Mouse (Mus musculus) cerebellum, adult 9-10 months (tissue): Measurements from ENCODE around the gene Olfr917.

Experiments used
- DNase-seq: peaks from one replicate; pipeline ENCODE4 v3.0.0; 2022

Gene Olfr917

DNA sequence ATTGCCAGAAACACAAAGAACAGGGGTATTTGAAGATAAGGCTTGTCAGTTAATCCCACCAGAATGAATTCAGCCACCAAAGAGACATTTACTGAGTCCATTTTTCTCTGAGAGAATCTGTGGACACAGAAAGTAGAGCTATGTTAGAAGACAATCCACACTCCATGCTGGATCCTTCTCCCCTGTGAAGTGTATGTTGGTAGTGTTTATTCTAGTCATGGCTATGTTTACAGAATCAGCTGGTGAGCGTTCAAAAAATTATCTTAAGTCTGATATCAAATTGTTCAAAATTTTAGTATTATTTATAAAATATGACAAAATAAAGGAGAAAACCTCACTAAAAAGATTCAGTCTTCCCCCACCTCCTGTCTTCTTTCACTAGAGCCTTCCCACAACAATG lies at the start of gene Olfr917:
Gene Olfr917, minus strand, starts transcription at position 101 of the 400 bp plus-strand sequence.
- DNase-seq: no peak

DNA sequence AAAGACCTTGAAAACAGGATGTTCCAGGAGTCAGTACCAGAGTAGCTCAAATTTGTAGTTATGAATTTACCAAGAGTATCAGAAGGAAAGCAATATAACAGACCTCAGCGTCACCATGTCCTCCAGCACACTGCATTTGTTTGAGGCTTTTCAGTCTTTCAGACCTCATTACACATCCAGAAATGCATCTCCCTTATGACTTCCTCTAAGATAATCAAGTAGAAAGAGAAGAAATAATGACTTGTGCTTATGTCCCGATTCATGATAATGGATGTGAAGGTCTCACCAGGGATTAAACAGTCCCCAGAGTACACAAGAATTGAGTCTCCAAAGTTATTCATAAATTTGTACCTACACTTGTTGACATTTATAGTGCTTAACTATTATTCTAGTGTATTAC lies 8.9 kb upstream of the Olfr917 start, which contains the start of gene Olfr918:
Gene Olfr918, minus strand, starts transcription at position 101 of the 400 bp plus-strand sequence.
- DNase-seq: no peak

DNA sequence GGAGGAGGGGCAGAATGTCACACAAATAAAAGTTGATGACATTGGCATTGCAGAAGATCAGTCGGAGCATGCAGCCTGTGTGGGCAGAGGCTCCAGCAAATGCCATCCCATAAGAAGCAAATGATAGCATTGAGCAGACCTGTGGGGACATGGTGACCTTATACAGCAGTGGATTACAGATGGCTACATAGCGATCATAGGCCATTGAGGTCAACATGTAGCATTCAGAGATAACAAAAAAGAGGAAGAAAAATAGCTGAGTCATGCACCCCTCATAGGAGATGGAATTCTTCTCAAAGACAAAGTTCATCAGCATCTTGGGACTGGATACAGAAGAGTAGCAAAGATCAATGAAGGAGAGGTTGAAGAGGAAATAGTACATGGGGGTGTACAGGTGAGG lies 7.2 kb upstream of the Olfr917 start:
- no peak for DNase-seq

DNA sequence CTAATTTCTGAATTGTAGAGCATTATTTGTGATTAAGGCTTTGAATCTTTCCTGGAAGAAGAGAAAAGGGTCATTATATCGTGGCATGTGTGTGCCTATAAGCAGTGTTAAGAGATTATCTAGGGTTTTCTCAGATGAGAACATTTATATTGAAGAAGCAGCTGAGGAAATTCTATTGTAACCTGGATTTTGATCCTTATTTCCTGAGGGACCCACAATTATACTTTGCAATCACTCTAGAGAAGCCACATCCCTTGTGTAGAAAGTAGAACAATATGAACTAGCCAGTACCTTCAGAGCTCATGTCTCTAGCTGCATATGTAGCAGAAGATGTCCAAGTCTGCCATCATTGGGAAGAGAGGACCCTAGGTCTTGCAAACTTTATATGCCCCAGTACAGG lies 5.9 kb downstream of the Olfr917 start, which contains the start of gene Olfr916:
Gene Olfr916, minus strand, starts transcription at position 101 of the 400 bp plus-strand sequence.
- no peak for DNase-seq

DNA sequence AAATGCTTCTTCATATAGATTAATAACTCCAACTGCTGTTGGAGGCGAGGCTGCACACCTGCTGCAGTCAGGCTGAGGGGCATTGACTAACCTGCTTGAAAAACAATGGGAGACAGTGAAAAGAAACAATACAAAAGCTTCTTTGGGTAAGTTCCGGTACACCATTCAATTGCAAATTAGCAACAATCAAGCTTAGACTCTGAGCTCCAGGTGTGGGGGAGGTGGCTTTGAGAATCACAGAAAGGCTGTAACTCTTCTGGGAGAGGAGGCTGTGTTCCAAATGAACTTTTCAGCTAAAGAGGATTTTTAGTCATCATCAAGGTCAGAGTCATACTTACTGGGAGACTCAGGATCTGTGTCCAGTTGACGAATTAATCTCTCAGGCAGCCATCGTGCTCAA lies 33.2 kb downstream of the Olfr917 start:
- DNase-seq: no peak
